Mouse (Mus musculus): ENCODE data around the gene Kif5a. TPM values are rescaled to one million over a fixed set of nuclear protein-coding genes. Genes with fewer than 3 reads are reported as not detected.
A peak's percentile ranks its signal among the peaks of the same experiment; 100 is the strongest.

Gene Kif5a
- total and polyA plus RNA-seq, 3 experiments = 0.14 to 2.1 TPM; not detected in 1

DNA sequence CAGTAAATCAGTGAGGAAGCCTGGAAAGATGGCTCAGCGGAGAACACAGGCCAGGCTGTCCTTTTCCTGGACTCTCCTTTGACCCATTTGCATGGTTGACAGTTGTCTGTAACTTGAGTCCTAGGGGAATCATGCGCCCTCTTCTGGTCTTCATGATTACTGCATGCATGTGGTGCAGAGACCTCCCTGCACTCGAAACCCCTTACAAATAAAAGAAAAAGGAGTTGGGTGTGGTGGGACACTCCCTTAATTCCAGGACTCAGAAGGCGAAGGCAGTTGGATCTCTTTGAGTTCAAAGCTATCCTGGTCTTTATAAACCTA, 49.2 kb upstream of the Kif5a start:
- in situ Hi-C loops (cut with MboI; ENCODE audit: low pct_ligation_motif_present, low pct_unique_long_range_greater_than_20kb, low sequenced_read_pairs) (no loop called here), dilution Hi-C loops (cut with MboI; ENCODE audit: extremely low pct_ligation_motif_present, extremely low pct_unique_long_range_greater_than_20kb, low sequenced_read_pairs) (no loop called here)
- Histone ChIP-seq H3K9me3 (replicated peaks; ENCODE audit: low read length) (no peaks in the 10 kb centered on the region), H3K36me3 (replicated peaks in 1 of 2; ENCODE audit: control insufficient read depth in 1 of 2, insufficient read depth in 1 of 2, low read length in 1 of 2) (peaks cover 24 to 26% of the 10 kb centered on the region in 2 experiments), H3K4me3 (replicated peaks in 1 of 3; ENCODE audit: low read depth in 2 of 3, low read length in 2 of 3, poor library complexity in 1 of 3) (peak overlapping the region; percentile 80 to 97 (median 83)), H3K27me3 (replicated peaks) (no peaks in the 10 kb centered on the region), H3K79me2 (replicated peaks; ENCODE audit: control insufficient read depth, extremely low read depth, insufficient read depth, poor library complexity, severe bottlenecking) (peaks cover 19% of the 10 kb centered on the region), H3K27ac (ENCODE audit: insufficient read depth, low read depth) (peak overlapping the region; percentile 91; the same call in 1 of the 2 replicates), H3K4me1 (ENCODE audit: control insufficient read depth in 1 of 2, insufficient read depth in 2 of 2) (peaks cover 5 to 17% of the 10 kb centered on the region in 2 experiments), H3K4me2 (ENCODE audit: insufficient read depth, low read depth, poor library complexity, severe bottlenecking) (peak overlapping the region; percentile 29), H3K9ac (ENCODE audit: insufficient read depth, low read depth) (peak overlapping the region; percentile 93)
- peak; percentile 90 for DNase-seq (ENCODE audit: extremely low read depth)
- TF ChIP-seq MAFK (IDR thresholded peaks at IDR 0.05; ENCODE audit: insufficient replicate concordance, low read length) (no peak), ZC3H11A (IDR thresholded peaks at IDR 0.05; ENCODE audit: low read depth, low read length) (no peak), KAT2A (IDR thresholded peaks at IDR 0.05; ENCODE audit: insufficient replicate concordance, low read length) (no peak), PAX5 (IDR thresholded peaks at IDR 0.05; ENCODE audit: low read length) (no peak), JUND (conservative IDR thresholded peaks at IDR 0.05; ENCODE audit: low read depth, low read length) (no peak), MAZ (IDR thresholded peaks at IDR 0.05; ENCODE audit: low read depth, low read length) (no peak), SIN3A (IDR thresholded peaks at IDR 0.05; ENCODE audit: low read length) (peak; percentile 94), ETS1 (conservative IDR thresholded peaks at IDR 0.05; ENCODE audit: low read depth, low read length) (peak; percentile 42; the same call in 1 of the 2 replicates), IRF4 (IDR thresholded peaks at IDR 0.05; ENCODE audit: low read depth, low read length) (no peak; the same call in 1 of the 2 replicates), JUN (IDR thresholded peaks at IDR 0.05; ENCODE audit: insufficient read depth, low read depth, low read length) (no peak), CTCF (conservative IDR thresholded peaks at IDR 0.05 in 1 of 2, IDR thresholded peaks at IDR 0.05 in 1 of 2; ENCODE audit: low read depth in 2 of 2, low read length in 2 of 2) (peak; percentile 88 to 90), CHD2 (IDR thresholded peaks at IDR 0.05; ENCODE audit: low read length) (no peak), NRF1 (IDR thresholded peaks at IDR 0.05; ENCODE audit: low read depth, low read length) (no peak), TCF12 (IDR thresholded peaks at IDR 0.05; ENCODE audit: low read depth, low read length) (no peak), ZMIZ1 (IDR thresholded peaks at IDR 0.05; ENCODE audit: low read depth, low read length) (no peak), MXI1 (IDR thresholded peaks at IDR 0.05; ENCODE audit: low read depth, low read length) (no peak; the same call in 1 of the 2 replicates), CHD1 (IDR thresholded peaks at IDR 0.05; ENCODE audit: low read depth, low read length) (no peak), MAX (IDR thresholded peaks at IDR 0.05; ENCODE audit: low read length) (peak; percentile 48; the same call in 1 of the 2 replicates), TBP (conservative IDR thresholded peaks at IDR 0.05; ENCODE audit: low read depth, low read length) (no peak), MEF2A (IDR thresholded peaks at IDR 0.05; ENCODE audit: borderline replicate concordance, low read depth, low read length) (no peak), ELF1 (IDR thresholded peaks at IDR 0.05; ENCODE audit: low read depth, low read length) (peak; percentile 50; the same call in 1 of the 2 replicates), E2F4 (IDR thresholded peaks at IDR 0.05; ENCODE audit: insufficient replicate concordance, low read depth, low read length) (no peak), BHLHE40 (IDR thresholded peaks at IDR 0.05; ENCODE audit: low read depth, low read length) (no peak), RAD21 (IDR thresholded peaks at IDR 0.05; ENCODE audit: low read depth, low read length) (peak; percentile 37), ZKSCAN1 (IDR thresholded peaks at IDR 0.05; ENCODE audit: borderline replicate concordance, low read depth, low read length) (no peak), USF2 (conservative IDR thresholded peaks at IDR 0.05; ENCODE audit: low read depth, low read length) (no peak), HCFC1 (IDR thresholded peaks at IDR 0.05; ENCODE audit: low read depth, low read length) (peak; percentile 37; the same call in 1 of the 2 replicates), SMC3 (IDR thresholded peaks at IDR 0.05; ENCODE audit: low read depth, low read length) (peak; percentile 68), RCOR1 (conservative IDR thresholded peaks at IDR 0.05; ENCODE audit: low read depth, low read length) (no peak), POLR2A (IDR thresholded peaks at IDR 0.05; ENCODE audit: low read depth, low read length) (no peak), NELFE (IDR thresholded peaks at IDR 0.05; ENCODE audit: low read depth, low read length) (no peak), GABPA (IDR thresholded peaks at IDR 0.05; ENCODE audit: insufficient replicate concordance, low read depth, low read length) (no peak), POLR2AphosphoS2 (IDR thresholded peaks at IDR 0.05; ENCODE audit: low read depth, low read length) (no peak), ZNF384 (IDR thresholded peaks at IDR 0.05; ENCODE audit: low read depth, low read length) (no peak), MYC (IDR thresholded peaks at IDR 0.05; ENCODE audit: low read depth, low read length) (peak; percentile 79; the same call in 1 of the 2 replicates), UBTF (IDR thresholded peaks at IDR 0.05; ENCODE audit: low read depth, low read length) (no peak), EP300 (IDR thresholded peaks at IDR 0.05; ENCODE audit: low read length) (no peak), USF1 (IDR thresholded peaks at IDR 0.05; ENCODE audit: low read depth, low read length) (no peak)
